Mouse (Mus musculus): ENCODE data around the gene Pde6h.

The Pde6h gene

GRCm38 (mm10) chr6:136968877-136969276 lies 45.2 kb downstream of the Pde6h start:
- peak; percentile 35 for DNase-seq (ENCODE audit: low read depth, low spot score)

- DNase-seq (ENCODE audit: low read depth, low spot score) = no peak
Observed at GRCm38 (mm10) chr6:136979274-136980082, 55.8 kb downstream of the Pde6h start.

- peak; percentile 63 for DNase-seq (ENCODE audit: low read depth, low spot score)
Observed at GRCm38 (mm10) chr6:136980331-136980746, 56.7 kb downstream of the Pde6h start.

GRCm38 (mm10) chr6:136982581-136982980 lies 58.9 kb downstream of the Pde6h start:
- no peak for DNase-seq (ENCODE audit: low read depth, low spot score)

GRCm38 (mm10) chr6:136983201-136983600 lies 59.6 kb downstream of the Pde6h start:
- DNase-seq (ENCODE audit: low read depth, low spot score) = no peak

- no peak for DNase-seq (ENCODE audit: low read depth, low spot score)
Observed at GRCm38 (mm10) chr6:136986019-136986418, 62.4 kb downstream of the Pde6h start.

GRCm38 (mm10) chr6:136986718-136987117 lies 63.1 kb downstream of the Pde6h start:
- DNase-seq (ENCODE audit: low read depth, low spot score) = no peak

- DNase-seq (ENCODE audit: low read depth, low spot score) = no peak
Observed at GRCm38 (mm10) chr6:136988536-136989060, 65.0 kb downstream of the Pde6h start.

- no peak for DNase-seq (ENCODE audit: low read depth, low spot score)
Observed at GRCm38 (mm10) chr6:136989824-136990497, 66.3 kb downstream of the Pde6h start.

GRCm38 (mm10) chr6:136990557-136990956 lies 66.9 kb downstream of the Pde6h start:
- DNase-seq (ENCODE audit: low read depth, low spot score) = no peak

GRCm38 (mm10) chr6:136993574-136993973 lies 69.9 kb downstream of the Pde6h start:
- DNase-seq (ENCODE audit: low read depth, low spot score) = no peak

GRCm38 (mm10) chr6:136995533-136995932 lies 71.9 kb downstream of the Pde6h start:
- DNase-seq (ENCODE audit: low read depth, low spot score) = no peak

GRCm38 (mm10) chr6:136996336-136996735 lies 72.7 kb downstream of the Pde6h start:
- DNase-seq (ENCODE audit: low read depth, low spot score) = no peak

GRCm38 (mm10) chr6:136998181-136998580 lies 74.5 kb downstream of the Pde6h start:
- DNase-seq (ENCODE audit: low read depth, low spot score) = no peak

- DNase-seq (ENCODE audit: low read depth, low spot score) = no peak
Observed at GRCm38 (mm10) chr6:136999009-136999408, 75.4 kb downstream of the Pde6h start.

GRCm38 (mm10) chr6:136999707-137000446 lies 76.2 kb downstream of the Pde6h start:
- no peak for DNase-seq (ENCODE audit: low read depth, low spot score)

GRCm38 (mm10) chr6:137000706-137001105 lies 77.1 kb downstream of the Pde6h start:
- no peak for DNase-seq (ENCODE audit: low read depth, low spot score)

- DNase-seq (ENCODE audit: low read depth, low spot score) = no peak
Observed at GRCm38 (mm10) chr6:137001267-137002168, 77.9 kb downstream of the Pde6h start.

- DNase-seq (ENCODE audit: low read depth, low spot score) = no peak
Observed at GRCm38 (mm10) chr6:137002169-137002514, 78.5 kb downstream of the Pde6h start.

- no peak for DNase-seq (ENCODE audit: low read depth, low spot score)
Observed at GRCm38 (mm10) chr6:137004359-137004758, 80.7 kb downstream of the Pde6h start.

- DNase-seq (ENCODE audit: low read depth, low spot score) = no peak
Observed at GRCm38 (mm10) chr6:137011187-137011586, 87.6 kb downstream of the Pde6h start.

Data from forelimb bud, embryonic 11.5 days (tissue).